Comparison of ENCODE assay signal across 8 mouse cellular contexts in the genomic region with DNA sequence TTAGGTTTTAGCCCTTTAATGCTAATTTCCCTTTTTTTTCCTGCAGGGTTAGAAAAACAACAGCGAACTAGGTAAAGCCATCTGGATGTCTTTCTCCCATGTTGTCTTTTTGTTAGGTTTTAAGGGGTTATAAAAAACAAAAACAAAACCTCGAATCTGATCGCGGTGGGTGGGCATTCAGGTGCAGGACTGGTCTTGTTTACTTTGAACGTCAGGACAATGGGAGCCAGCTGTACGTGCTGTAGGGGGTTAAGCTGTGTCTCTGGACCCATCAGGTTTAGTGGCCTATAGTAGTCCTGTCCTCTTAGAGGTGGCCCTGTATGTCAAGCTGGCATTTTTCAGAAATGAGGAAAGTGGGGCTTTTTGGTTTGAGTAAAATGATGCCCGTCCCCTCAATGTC. TPM values are rescaled to one million over a fixed set of nuclear protein-coding genes. Genes with fewer than 3 reads are reported as not detected.
A peak's percentile ranks its signal among the peaks of the same experiment; 100 is the strongest.
DNase-seq lines count a peak whose midpoint lies in the region; ATAC-seq and TF ChIP-seq lines count a peak whose summit lies in the region.

No protein-coding gene starts in this region.

- TF ChIP-seq EP300 in stomach, postnatal 0 days (optimal IDR thresholded peaks at IDR 0.05) = no peak

- no peaks in the 10 kb centered on the region for H3K36me3 ChIP-seq in E14TG2a.4 (ENCODE audit: insufficient read depth, low read length)
- H3K36me3 ChIP-seq in forebrain, embryonic 11.5 days (ENCODE audit: control insufficient read depth, insufficient read depth, low read length) = no peaks in the 10 kb centered on the region
- no peaks in the 10 kb centered on the region for H3K36me3 ChIP-seq in stomach, postnatal 0 days (ENCODE audit: control insufficient read depth, insufficient read depth, low read length)

- intact Hi-C loops in heart, postnatal 25 days (cut with DNase I) = no loop called here

- 7% methylated on average over 7 of the region's 7 CpGs for WGBS in forebrain, embryonic 11.5 days
- 9% methylated on average over 7 of the region's 7 CpGs for WGBS in stomach, postnatal 0 days

- peak overlapping the region; percentile 91 for H3K4me3 ChIP-seq in E14TG2a.4 (replicated peaks; ENCODE audit: low read length)
- peak overlapping the region; percentile 63 for H3K4me3 ChIP-seq in forebrain, embryonic 11.5 days (ENCODE audit: low read depth, low read length)
- H3K4me3 ChIP-seq in stomach, postnatal 0 days (ENCODE audit: low read depth, low read length) = peak overlapping the region; percentile 89

- H3K4me2 ChIP-seq in forebrain, embryonic 11.5 days (ENCODE audit: low read depth, low read length, severe bottlenecking) = peak overlapping the region; percentile 90
- peak overlapping the region; percentile 94 for H3K4me2 ChIP-seq in stomach, postnatal 0 days (replicated peaks; ENCODE audit: low read depth)

- peaks cover 31% of the 10 kb centered on the region for H3K4me1 ChIP-seq in E14TG2a.4 (replicated peaks; ENCODE audit: low read depth, low read length)
- H3K4me1 ChIP-seq in forebrain, embryonic 11.5 days (replicated peaks; ENCODE audit: control insufficient read depth, insufficient read depth, low read length) = peaks cover 7% of the 10 kb centered on the region; the same call in 1 of the 2 replicates
- peaks cover 2% of the 10 kb centered on the region; the same call in 1 of the 2 replicates for H3K4me1 ChIP-seq in stomach, postnatal 0 days (replicated peaks; ENCODE audit: control insufficient read depth, insufficient read depth)

- H3K9ac ChIP-seq in forebrain, embryonic 11.5 days (ENCODE audit: low read length) = peak overlapping the region; percentile 67
- H3K9ac ChIP-seq in stomach, postnatal 0 days (ENCODE audit: low read length) = peak overlapping the region; percentile 92

- H3K27me3 ChIP-seq in E14TG2a.4 (ENCODE audit: insufficient read depth, low read length) = peaks cover 22% of the 10 kb centered on the region
- no peaks in the 10 kb centered on the region; the same call in 1 of the 2 replicates for H3K27me3 ChIP-seq in forebrain, embryonic 11.5 days (ENCODE audit: control insufficient read depth, insufficient read depth, low read length)
- H3K27me3 ChIP-seq in stomach, postnatal 0 days (ENCODE audit: control insufficient read depth, insufficient read depth, low read length) = no peaks in the 10 kb centered on the region

- TF ChIP-seq CTCF in E14TG2a.4 (conservative IDR thresholded peaks at IDR 0.05; ENCODE audit: low read length) = no peak
- TF ChIP-seq CTCF in stomach, postnatal 0 days (IDR thresholded peaks at IDR 0.05; ENCODE audit: low read depth) = no peak

- no peak overlapping the region for H3K27ac ChIP-seq in forebrain, embryonic 11.5 days (ENCODE audit: low read depth, low read length)
- H3K27ac ChIP-seq in stomach, postnatal 0 days (replicated peaks) = peak overlapping the region; percentile 97; the same call in 1 of the 2 replicates

- peaks cover 23% of the 10 kb centered on the region for H3K9me3 ChIP-seq in E14TG2a.4 (ENCODE audit: low read length)
- H3K9me3 ChIP-seq in forebrain, embryonic 11.5 days (ENCODE audit: control insufficient read depth, low read length) = no peaks in the 10 kb centered on the region
- H3K9me3 ChIP-seq in stomach, postnatal 0 days (ENCODE audit: control insufficient read depth, low read length) = no peaks in the 10 kb centered on the region

- no peak for ATAC-seq in forebrain, embryonic 11.5 days (replicated peaks; ENCODE audit: low FRiP score)
- ATAC-seq in stomach, postnatal 0 days (ENCODE audit: low FRiP score, low TSS enrichment) = no peak

- peak; percentile 72 for DNase-seq in heart, adult 11 months
- no peak for DNase-seq in heart, postnatal 25 days (ENCODE audit: low spot score)
- DNase-seq in forebrain, embryonic 11.5 days (ENCODE audit: low spot score) = no peak
- peak; percentile 14 for DNase-seq in liver
- no peak for DNase-seq in stomach, postnatal 0 days (ENCODE audit: low spot score)
- DNase-seq in thymus, postnatal 36 days = no peak
- no peak for DNase-seq in kidney, adult 9 months

RNA-seq across cellular contexts. Expression of a gene that starts 1.0 kb away (rescaled TPM):
- 10 to 100 TPM; 15.3 to 17.5 TPM for total RNA-seq in heart, postnatal 25 days (2021)
- polyA plus RNA-seq in forebrain, embryonic 11.5 days (2014; fragmentation: Nextera tagmentation; extraction: Ambion mirVana) = 6.6 and 7.7 TPM in 2 replicates
- 14.5 and 16.0 TPM in 2 replicates for polyA plus RNA-seq in stomach, postnatal 0 days (2015; fragmentation: Nextera tagmentation; extraction: Ambion mirVana)

RNA-seq across cellular contexts. Expression of a gene that starts 35.9 kb away (rescaled TPM):
- not detected for total RNA-seq in heart, postnatal 25 days (2021)
- polyA plus RNA-seq in forebrain, embryonic 11.5 days (2014; fragmentation: Nextera tagmentation; extraction: Ambion mirVana) = not detected in 2 replicates
- polyA plus RNA-seq in stomach, postnatal 0 days (2015; fragmentation: Nextera tagmentation; extraction: Ambion mirVana) = not detected in 2 replicates

Comparison
In these comparisons a context has a peak if more than half of its experiments do, and no peak if none do; other contexts are left out.
1. DNase-seq: peak in heart, adult 11 months (single experiment) and liver (single experiment); none in heart, postnatal 25 days (single experiment), forebrain, embryonic 11.5 days (single experiment), stomach, postnatal 0 days (single experiment), thymus, postnatal 36 days (0 of 2) and kidney, adult 9 months (single experiment).
2. Peak in every context shown above with its lines, with median percentiles within 50 percentile points of each other: H3K4me3 ChIP-seq.